21 mouse cellular contexts compared by ENCODE assay signal in genomic region chr15:99805673-99806072, GRCm38 (mm10).
"Had no signal": no experiment of that assay in that cellular context is flagged by ENCODE, and none has a peak within 500 bp of the region (broad histone marks: within the 10 kb centered on the region; RNA-seq: fewer than 3 reads in every experiment).

No protein-coding gene starts in this region.

- H3K36me3 ChIP-seq: midbrain, embryonic 12.5 days; midbrain, embryonic 15.5 days had no signal

- ATAC-seq: liver, postnatal 0 days; midbrain, embryonic 15.5 days had no signal

- H3K4me2 ChIP-seq: limb, embryonic 12.5 days; limb, embryonic 15.5 days; liver, embryonic 11.5 days; lung, embryonic 15.5 days; midbrain, embryonic 12.5 days; midbrain, embryonic 15.5 days; neural tube, embryonic 15.5 days; stomach, embryonic 15.5 days had no signal

- H3K9ac ChIP-seq: limb, embryonic 12.5 days; limb, embryonic 15.5 days; liver, embryonic 14.5 days; liver, postnatal 0 days; lung, embryonic 15.5 days; midbrain, embryonic 12.5 days; midbrain, embryonic 15.5 days; neural tube, embryonic 12.5 days; neural tube, embryonic 15.5 days; stomach, embryonic 15.5 days had no signal

- DNase-seq: kidney, adult 9 months; kidney, postnatal 14 days; kidney, postnatal 4 days; left cerebral cortex, postnatal 4 days; liver, postnatal 0 days; lung, postnatal 14 days; right cerebral cortex, adult 18-20 months; right cerebral cortex, postnatal 14 days; right cerebral cortex, postnatal 4 days; thymus, postnatal 25 days had no signal

- H3K27me3 ChIP-seq: limb, embryonic 12.5 days; limb, embryonic 15.5 days; lung, embryonic 15.5 days; midbrain, embryonic 12.5 days; midbrain, embryonic 15.5 days; neural tube, embryonic 12.5 days; neural tube, embryonic 15.5 days; stomach, embryonic 15.5 days had no signal

- H3K4me3 ChIP-seq: limb, embryonic 12.5 days; limb, embryonic 15.5 days; lung, embryonic 15.5 days; midbrain, embryonic 12.5 days; midbrain, embryonic 15.5 days; neural tube, embryonic 12.5 days; neural tube, embryonic 15.5 days; stomach, embryonic 15.5 days had no signal

- H3K9me3 ChIP-seq: limb, embryonic 12.5 days; limb, embryonic 15.5 days; lung, embryonic 15.5 days; midbrain, embryonic 12.5 days; midbrain, embryonic 15.5 days; neural tube, embryonic 12.5 days; neural tube, embryonic 15.5 days; stomach, embryonic 15.5 days had no signal

- H3K27ac ChIP-seq: limb, embryonic 12.5 days; limb, embryonic 15.5 days; liver, embryonic 14.5 days; lung, embryonic 15.5 days; macrophage; midbrain, embryonic 15.5 days; neural tube, embryonic 12.5 days; neural tube, embryonic 15.5 days; stomach, embryonic 15.5 days had no signal
